Mouse (Mus musculus) inflammation-experienced regulatory T-cells, adult 6 months (primary cell): ENCODE results near the gene Wdr53. TPM values are rescaled to one million over a fixed set of nuclear protein-coding genes. Genes with fewer than 3 reads are reported as not detected.
"Not testable (repeated sequence)": the region's sequence is repeated elsewhere in the genome, so short reads cannot be mapped to it uniquely, and the experiment has no call there.

Experiments used
- ATAC-seq: one replicate; pipeline ENCODE4 v1.8.0; 2017
- polyA plus RNA-seq, 3 experiments: library from polyadenylated mRNA; unstranded; fragments of 100-300 nt; shearing (Covaris generic); gene quantifications; one replicate each; pipeline ENCODE4 v1.2.1; 2017

The Wdr53 gene
- polyA plus RNA-seq, 3 experiments from 2014 or later = 16.3 to 19.8 (median 16.7) TPM

DNA sequence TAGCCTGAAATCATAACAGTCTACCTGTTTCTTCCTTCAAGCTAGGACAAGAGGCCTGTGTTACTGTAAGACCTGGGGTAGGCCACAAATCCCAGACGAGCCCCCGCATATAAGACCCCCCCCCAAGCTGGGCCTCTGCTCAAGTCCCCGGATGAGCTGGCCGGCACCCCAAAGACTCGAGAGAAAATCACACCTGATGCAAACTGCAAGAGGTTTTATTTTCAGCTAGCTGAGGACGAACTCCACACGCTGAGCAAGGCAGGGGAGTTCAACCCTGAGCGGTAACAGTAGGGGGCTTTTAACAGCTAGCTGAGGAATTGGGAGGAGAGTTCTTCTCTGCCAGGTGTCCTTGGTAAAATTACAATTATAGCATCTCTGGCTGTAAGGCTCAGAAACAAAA, 33.2 kb downstream of the Wdr53 start:
- no peak for ATAC-seq

DNA sequence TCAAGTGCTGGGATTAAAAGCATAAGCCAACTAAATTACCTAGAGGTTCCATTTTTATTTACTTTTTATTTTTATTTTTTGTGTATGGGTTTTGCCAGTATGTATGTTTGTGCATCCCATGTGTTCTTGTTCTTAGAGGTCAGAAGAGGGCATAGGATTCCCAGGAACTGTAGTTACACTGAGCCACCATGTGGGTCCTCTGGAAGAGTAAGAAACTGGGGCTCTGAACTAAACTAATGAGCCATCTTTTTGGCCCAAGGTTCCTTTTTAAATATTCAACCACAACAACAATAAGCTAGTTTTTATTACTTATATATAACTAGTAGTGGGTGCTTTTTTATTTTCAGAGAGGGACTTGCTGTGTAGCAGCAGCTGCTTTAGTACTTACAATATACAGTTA, 35.6 kb downstream of the Wdr53 start:
- ATAC-seq = no peak

DNA sequence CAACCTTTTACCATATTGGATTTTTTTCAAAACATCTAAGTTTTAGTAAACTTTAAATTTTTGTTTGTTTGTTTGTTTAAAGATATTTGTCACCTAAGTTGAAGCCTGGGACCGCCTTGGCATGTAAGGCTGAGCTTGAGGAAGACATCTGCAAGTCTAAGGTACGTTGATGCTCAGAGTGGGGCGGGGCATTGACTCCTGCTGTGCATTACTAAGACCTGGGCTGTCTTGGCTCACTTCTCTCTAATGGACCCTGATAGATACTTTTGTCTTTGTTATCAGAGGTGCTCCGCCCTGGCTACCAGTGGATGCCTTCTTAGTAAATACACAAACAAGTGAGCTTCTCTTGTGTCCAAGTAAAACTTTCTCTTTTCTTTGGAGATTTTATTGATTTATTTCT, 44.8 kb downstream of the Wdr53 start:
- no peak for ATAC-seq

DNA sequence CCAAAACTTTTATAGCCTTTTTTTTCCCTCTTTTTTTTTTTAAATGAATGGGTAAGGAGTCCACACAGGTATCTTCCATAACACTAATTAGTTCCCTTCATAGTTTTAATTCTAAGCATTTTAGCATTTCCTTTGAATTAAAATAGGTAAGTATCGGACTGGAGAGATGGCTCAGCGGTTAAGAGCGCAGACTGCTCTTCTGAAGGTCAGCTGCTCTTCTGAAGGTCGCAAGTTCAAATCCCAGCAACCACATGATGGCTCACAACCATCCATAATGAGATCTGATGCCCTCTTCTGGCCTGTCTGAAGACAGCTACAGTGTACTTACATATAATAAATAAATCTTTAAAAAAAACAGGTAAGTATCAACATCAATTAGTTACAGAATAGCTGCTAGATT, 52.6 kb downstream of the Wdr53 start:
- ATAC-seq = not testable (repeated sequence)

GRCm38 (mm10) chr16:32303046-32303445, 56.0 kb downstream of the Wdr53 start:
- no peak for ATAC-seq

- ATAC-seq = no peak
Measured at GRCm38 (mm10) chr16:32303886-32304285, 56.9 kb downstream of the Wdr53 start.

Other genes with a start within 250 kb of the Wdr53 start
- gene Senp5, start 243.9 kb upstream of the Wdr53 start, polyA plus RNA-seq = 10 to 100 TPM; 11.1 to 12.7 (median 12.3) TPM
- 10 to 100 TPM; 60.2 to 67.4 (median 63.4) TPM for gene Pak2, start 167.9 kb upstream of the Wdr53 start, polyA plus RNA-seq
- 100 to 1,000 TPM; 117 to 133 (median 130) TPM for gene Pigx, start 147.5 kb upstream of the Wdr53 start, polyA plus RNA-seq
- 10 to 100 TPM; 32.4 to 45.8 (median 43.7) TPM for gene Cep19, start 147.4 kb upstream of the Wdr53 start, polyA plus RNA-seq
- 10 to 100 TPM; 42.7 to 71.0 (median 53.2) TPM for gene Nrros, start 81.6 kb upstream of the Wdr53 start, polyA plus RNA-seq
- under 1 TPM in 2 of 3 experiments, not detected in 1; 0.38 to 0.63 TPM for gene Bex6, start 67.4 kb upstream of the Wdr53 start, polyA plus RNA-seq
- gene Fbxo45, start 69 bp upstream of the Wdr53 start, polyA plus RNA-seq = 1 to 10 TPM; 5.1 to 5.7 (median 5.5) TPM
- not detected for gene Smco1, start 24.2 kb downstream of the Wdr53 start, polyA plus RNA-seq
- gene Rnf168, start 30.2 kb downstream of the Wdr53 start, polyA plus RNA-seq = 10 to 100 TPM in 2 of 3 experiments, 1 to 10 TPM in 1; 7.9 to 11.2 (median 10.6) TPM
- gene Ubxn7, start 85.0 kb downstream of the Wdr53 start, polyA plus RNA-seq = 10 to 100 TPM; 10.3 to 21.6 (median 16.3) TPM
- gene Tm4sf19, start 153.3 kb downstream of the Wdr53 start, polyA plus RNA-seq = not detected
- gene Tctex1d2, start 172.5 kb downstream of the Wdr53 start, polyA plus RNA-seq = 10 to 100 TPM in 1 of 3 experiments, 1 to 10 TPM in 2; 2.4 to 10.6 (median 4.3) TPM
- gene Pcyt1a, start 183.7 kb downstream of the Wdr53 start, polyA plus RNA-seq = 1 to 10 TPM; 6.0 to 9.3 (median 6.5) TPM
- gene Slc51a, start 240.7 kb downstream of the Wdr53 start, polyA plus RNA-seq = not detected
- gene Zdhhc19, start 249.0 kb downstream of the Wdr53 start, polyA plus RNA-seq = under 1 TPM in 1 of 3 experiments, not detected in 2; 0.32 TPM